Mouse (Mus musculus) heart, postnatal 4 days (tissue): ENCODE measurements around the gene Brwd1. TPM values are rescaled to one million over a fixed set of nuclear protein-coding genes. Genes with fewer than 3 reads are reported as not detected.
"Not testable (repeated sequence)": the region's sequence is repeated elsewhere in the genome, so short reads cannot be mapped to it uniquely, and the experiment has no call there.

Experiments
- DNase-seq: peaks from one replicate; pipeline ENCODE4 v3.0.0; 2021
- total RNA-seq, 2 experiments: library from RNA; stranded (reverse); gene quantifications; 2 replicates each; pipeline ENCODE4 v1.2.3; 2021

The Brwd1 gene
- total RNA-seq, result 100 to 1,000 TPM; 101 to 109 TPM

- DNase-seq, result peak; percentile 93
Observed at GRCm38 (mm10) chr16:96082301-96083178, at the start of gene Brwd1. Gene Brwd1 (minus strand): TSS chr16:96082526.

DNA sequence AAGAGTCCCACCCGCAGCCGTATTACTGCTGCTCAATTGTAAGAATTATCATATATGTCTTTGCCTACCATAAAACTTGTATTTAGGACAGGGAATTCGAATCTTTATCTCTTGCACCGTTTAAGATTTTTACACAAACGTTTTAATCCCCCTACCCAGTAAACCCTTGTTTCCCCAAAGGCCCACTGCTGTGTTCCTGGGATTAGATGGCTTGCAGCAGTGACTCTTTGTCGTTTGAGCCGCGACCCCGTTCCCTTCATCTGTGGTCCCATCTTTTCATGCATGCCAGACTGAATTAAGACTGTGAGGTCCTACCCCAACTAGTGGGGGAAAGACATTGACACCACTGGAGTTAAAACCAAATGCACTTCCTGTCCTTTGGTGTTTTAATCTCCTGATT lies 46.1 kb upstream of the Brwd1 start:
- DNase-seq, result no peak

DNA sequence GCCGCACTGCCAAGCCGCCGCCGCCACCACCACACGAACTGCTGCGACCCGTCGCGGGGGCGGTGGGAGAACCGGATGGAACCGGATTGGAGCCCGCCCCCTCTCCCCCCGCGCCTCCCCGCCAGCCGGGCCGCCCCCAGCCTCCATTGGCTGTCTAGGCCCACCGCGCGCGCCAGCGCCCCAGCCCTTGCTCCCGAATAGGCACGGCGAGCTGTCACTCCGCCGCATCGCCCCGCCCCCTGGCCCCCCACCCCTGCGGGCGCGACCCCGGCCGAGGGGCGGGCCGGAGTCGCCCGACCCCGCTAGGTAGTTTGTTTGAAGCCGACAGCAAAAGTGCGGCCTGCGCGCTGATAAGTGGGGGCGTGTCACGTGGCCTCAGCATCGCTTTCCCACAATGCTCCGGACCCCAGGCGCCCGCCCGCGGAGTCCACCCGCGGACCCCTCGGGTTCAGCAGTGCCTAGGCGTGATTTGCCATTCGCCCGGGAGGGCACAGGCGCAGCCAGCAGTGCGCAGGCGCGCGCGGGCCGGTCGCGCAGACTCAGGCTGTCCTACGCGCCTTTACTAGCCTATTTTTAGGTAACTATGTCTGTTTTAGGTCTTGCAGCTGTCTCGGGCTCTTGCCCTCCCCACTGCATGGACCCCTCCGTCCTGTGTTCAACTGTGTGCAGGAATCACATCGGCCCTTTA lies 45.5 kb upstream of the Brwd1 start, which contains the start of gene Hmgn1:
Hmgn1 (minus strand) TSS at position 73 of the 688 bp plus-strand sequence.
- peak; percentile 98 for DNase-seq

DNA sequence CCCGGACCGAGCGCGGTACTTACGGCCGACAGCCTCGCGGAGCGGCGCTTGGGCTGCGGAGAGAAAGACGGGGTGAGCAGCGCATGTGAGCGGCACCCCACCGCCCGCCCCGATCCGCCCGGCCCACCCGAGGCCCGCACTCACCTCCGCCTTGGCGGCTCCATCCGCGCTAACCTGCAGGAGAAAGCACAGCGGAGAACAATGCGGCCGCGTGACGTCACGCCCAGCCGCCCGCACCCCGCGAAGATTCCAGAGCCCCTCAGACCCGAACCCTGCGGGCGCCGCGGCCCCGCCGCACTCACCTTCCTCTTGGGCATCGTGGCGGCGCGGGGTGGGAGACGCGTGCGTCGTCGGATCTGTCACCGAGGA lies 44.9 kb upstream of the Brwd1 start:
- no peak for DNase-seq

- DNase-seq, result peak; percentile 22
Observed at GRCm38 (mm10) chr16:96126684-96127171, 44.4 kb upstream of the Brwd1 start.

- no peak for DNase-seq
Observed at GRCm38 (mm10) chr16:96120022-96120623, 37.8 kb upstream of the Brwd1 start.

DNA sequence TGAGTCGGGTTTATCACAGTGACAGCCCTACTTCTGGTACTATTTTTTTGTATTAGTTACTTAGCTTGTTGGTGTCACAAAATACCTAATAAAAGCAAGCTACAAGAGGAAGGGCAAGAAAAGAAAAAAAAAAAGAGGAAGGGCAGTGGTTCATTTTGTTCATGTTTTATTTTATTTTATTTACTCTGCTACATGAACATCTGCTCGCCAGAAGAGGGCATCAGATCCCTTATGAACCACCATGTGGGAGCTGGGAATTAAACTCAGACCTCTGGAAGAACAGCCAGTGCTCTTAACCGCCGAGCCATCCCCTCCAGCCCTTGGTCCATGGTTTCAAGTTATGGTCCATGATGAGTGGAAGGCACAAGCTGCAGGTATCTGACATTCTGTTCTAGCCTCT lies 32.4 kb upstream of the Brwd1 start:
- no peak for DNase-seq

- DNase-seq, result no peak
Observed at GRCm38 (mm10) chr16:96112769-96113168, 30.4 kb upstream of the Brwd1 start.

GRCm38 (mm10) chr16:96110655-96111345 lies 28.5 kb upstream of the Brwd1 start:
- no peak for DNase-seq

- no peak for DNase-seq
Observed at GRCm38 (mm10) chr16:96109673-96110072, 27.3 kb upstream of the Brwd1 start.

GRCm38 (mm10) chr16:96103036-96103435 lies 20.7 kb upstream of the Brwd1 start:
- DNase-seq, result peak; percentile 38

GRCm38 (mm10) chr16:96097811-96098210 lies 15.5 kb upstream of the Brwd1 start:
- not testable (repeated sequence) for DNase-seq

DNA sequence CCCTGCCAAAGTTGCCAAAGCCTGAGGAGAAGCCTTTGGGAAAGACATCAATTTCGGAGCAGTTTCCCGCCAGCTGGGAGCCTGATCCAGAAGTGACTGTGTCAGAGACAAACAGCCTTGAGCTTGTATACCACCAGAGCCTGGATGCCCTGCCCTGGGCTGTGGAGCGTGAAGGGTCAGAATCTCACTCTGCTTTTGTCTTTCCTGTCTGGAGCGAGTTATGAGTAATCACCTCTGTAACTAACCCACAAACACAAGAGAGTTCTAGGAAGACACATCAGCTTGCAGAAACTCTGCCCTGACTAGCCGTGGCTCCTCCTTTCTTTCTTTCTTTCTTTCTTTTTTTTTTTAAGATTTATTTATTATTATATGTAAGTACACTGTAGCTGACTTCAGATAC lies 13.6 kb upstream of the Brwd1 start:
- no peak for DNase-seq

DNA sequence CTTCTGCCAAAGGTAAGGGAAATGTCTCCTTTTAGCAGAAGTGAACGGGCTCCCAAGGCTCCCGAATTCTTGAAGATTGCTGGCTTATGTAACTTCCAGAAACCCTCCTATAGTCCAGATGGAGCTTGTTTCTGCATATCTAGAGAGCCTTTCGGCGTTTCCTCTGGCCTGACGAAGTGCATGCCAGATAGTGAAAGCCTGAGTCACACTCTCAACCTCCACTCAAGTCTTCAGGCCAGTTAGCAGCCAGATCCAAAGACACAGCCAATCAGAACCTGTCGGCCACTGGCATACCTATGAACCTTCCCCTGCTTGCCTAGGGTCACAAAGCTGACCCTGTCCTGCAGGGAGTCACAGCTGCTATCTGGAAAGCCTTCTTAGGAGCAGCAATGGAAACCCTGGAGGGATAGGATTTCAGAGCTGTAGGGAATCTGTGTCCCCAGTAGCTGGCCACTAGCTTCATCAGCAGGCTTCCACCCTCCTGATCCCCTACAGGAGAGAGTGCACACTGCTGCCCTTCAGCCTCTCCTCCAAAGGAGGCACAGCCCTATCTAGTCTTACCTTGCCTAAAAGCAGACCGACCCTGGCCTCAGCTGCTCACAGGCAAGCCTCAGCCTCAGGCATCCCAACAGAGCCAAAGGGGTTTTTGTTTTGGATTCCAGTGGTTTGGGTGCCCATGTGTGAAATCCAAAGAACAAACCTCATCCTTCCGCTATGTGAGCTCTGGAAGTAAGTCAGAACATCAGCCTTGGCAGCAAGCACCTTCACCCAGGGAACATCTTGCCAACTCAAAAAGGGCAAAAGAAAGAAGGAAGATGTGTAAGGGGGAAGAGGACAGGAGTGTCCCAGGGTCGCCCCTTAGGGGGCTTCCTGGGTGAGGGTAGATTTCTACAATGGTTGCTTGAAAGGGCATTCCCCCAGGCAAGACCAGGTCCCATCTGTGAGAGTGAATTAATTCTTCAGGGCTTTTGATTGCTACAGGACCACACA lies 9.5 kb upstream of the Brwd1 start:
- DNase-seq, result peak; percentile 46

DNA sequence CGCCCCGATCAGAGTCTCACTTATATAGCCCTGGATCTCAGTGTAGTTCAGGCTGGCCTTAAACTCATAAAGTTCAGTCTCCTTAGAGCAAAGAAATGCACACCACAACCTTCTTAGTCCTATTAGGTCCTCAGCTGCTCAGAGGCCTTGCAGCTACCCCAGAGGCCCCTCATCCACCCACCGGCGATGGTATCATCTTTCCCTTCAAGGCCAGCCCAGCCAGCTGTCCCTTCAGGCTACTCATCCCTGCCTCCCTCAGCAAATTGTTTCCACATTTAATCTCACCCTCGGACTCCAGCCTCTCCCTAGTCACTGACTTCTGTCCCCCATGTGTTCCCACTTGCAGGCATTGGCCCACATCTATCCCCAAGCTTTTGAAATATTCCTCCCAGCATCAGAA lies 5.8 kb upstream of the Brwd1 start:
- DNase-seq, result no peak

DNA sequence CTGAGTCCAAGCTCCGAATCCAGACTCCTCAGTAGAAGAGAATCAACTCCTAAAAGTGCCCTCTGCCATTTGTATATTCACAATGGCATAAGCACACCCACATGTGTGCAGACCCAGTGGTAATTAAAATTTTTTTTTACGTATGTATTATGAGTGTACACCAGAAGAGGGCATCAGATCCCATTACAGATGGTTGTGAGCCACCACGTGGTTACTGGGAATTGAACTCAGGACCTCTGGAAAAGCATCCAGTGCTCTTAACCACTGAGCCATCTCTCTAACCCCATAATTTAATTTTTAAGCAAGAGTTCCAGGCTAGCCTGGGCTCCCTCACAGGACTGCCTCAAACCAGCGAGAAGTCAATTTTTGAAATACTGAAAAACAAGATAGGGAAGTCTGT lies 5.1 kb upstream of the Brwd1 start:
- DNase-seq, result no peak

DNA sequence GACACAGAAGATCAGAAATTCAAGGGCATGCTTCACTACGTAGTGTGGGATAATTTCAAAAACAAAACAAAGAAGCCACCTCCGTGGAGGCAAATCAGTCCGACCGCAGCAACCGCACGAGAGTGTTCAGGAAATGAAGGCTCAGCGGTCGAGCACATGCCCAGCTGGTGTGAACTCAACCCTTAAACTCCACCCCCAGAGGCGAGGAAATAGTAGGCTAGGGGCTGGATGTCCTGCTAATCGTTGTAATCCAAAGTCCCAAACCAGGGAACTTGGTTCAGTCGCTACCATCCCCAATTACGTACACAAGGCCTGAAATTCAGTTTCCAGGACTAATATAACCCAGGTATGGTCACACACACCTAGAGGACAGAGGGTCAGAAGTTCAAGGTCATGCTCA lies 4.7 kb upstream of the Brwd1 start:
- DNase-seq, result no peak

- DNase-seq, result no peak
Observed at GRCm38 (mm10) chr16:96085597-96085996, 3.3 kb upstream of the Brwd1 start.

GRCm38 (mm10) chr16:96083179-96083646 lies 887 bp upstream of the Brwd1 start:
- peak; percentile 64 for DNase-seq

GRCm38 (mm10) chr16:96081742-96082241 lies 534 bp downstream of the Brwd1 start:
- peak; percentile 74 for DNase-seq

GRCm38 (mm10) chr16:96081331-96081730 lies 995 bp downstream of the Brwd1 start:
- peak; percentile 94 for DNase-seq
